ENCODE assay signal across 11 mouse cellular contexts in the genomic region with DNA sequence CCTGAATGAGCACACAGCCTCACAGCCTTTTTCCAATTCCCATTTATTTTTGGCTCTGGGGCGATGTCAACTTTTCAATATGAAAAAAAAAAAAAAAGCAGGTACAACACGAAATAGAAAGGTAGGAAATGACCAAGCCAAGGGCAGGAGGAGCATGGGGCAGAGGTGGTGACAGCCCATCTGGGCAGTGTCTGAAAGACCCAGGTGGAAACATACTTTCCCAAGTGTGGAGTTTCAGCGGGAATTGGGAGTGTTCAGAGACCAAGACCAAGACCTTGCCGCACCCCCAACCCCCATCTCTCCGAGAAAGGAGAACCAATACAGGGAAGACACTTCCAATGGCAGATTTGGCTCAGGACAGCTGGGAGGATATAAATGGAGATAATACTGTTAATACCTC. TPM values are rescaled to one million over a fixed set of nuclear protein-coding genes. Genes with fewer than 3 reads are reported as not detected.
A peak's percentile ranks its signal among the peaks of the same experiment; 100 is the strongest.
DNase-seq lines count a peak whose midpoint lies in the region; ATAC-seq and TF ChIP-seq lines count a peak whose summit lies in the region.
"Had no signal": no experiment of that assay in that cellular context is flagged by ENCODE, and none has a peak within 500 bp of the region (broad histone marks: within the 10 kb centered on the region; RNA-seq: fewer than 3 reads in every experiment).

No protein-coding gene starts in this region.

- intact Hi-C loops in heart, postnatal 14 days (cut with DNase I): loop anchor here (10.0 kb wide), 1 partner anchor 141 kb away; a partner anchor contains a TSS

- no peak overlapping the region for H3K4me2 ChIP-seq in stomach, embryonic 14.5 days (replicated peaks; ENCODE audit: low read depth, low read length)
- no peak overlapping the region for H3K4me2 ChIP-seq in stomach, postnatal 0 days (replicated peaks; ENCODE audit: low read depth)
- peak overlapping the region; percentile 95 for H3K4me2 ChIP-seq in liver, embryonic 13.5 days

- no peak overlapping the region for H3K27ac ChIP-seq in heart, embryonic 10.5 days
- peak overlapping the region; percentile 48; the same call in 1 of the 2 replicates for H3K27ac ChIP-seq in stomach, embryonic 14.5 days (ENCODE audit: low read length)
- no peak overlapping the region for H3K27ac ChIP-seq in stomach, postnatal 0 days (replicated peaks)
- peak overlapping the region; percentile 65 for H3K27ac ChIP-seq in liver, embryonic 13.5 days
- H3K27ac ChIP-seq: stomach, embryonic 15.5 days had no signal

- DNase-seq in heart, embryonic 10.5 days (ENCODE audit: low spot score): no peak
- DNase-seq in heart, postnatal 14 days: no peak
- DNase-seq in stomach, postnatal 0 days (ENCODE audit: low spot score): no peak
- no peak for DNase-seq in liver, embryonic 13.5 days
- DNase-seq in thymus, postnatal 14 days: no peak
- DNase-seq in right cerebral cortex, adult 2 months (ENCODE audit: low spot score in 2 of 2): no peak
- DNase-seq: kidney, postnatal 10 days had no signal

- H3K9ac ChIP-seq in stomach, embryonic 14.5 days (replicated peaks; ENCODE audit: low read depth, low read length): no peak overlapping the region
- no peak overlapping the region for H3K9ac ChIP-seq in stomach, postnatal 0 days (ENCODE audit: low read length)
- H3K9ac ChIP-seq in liver, embryonic 13.5 days: peak overlapping the region; percentile 98; the same call in 1 of the 2 replicates
- H3K9ac ChIP-seq: stomach, embryonic 15.5 days had no signal

- H3K36me3 ChIP-seq in heart, embryonic 10.5 days: peaks cover 64% of the 10 kb centered on the region
- H3K36me3 ChIP-seq in stomach, embryonic 14.5 days (ENCODE audit: control insufficient read depth, insufficient read depth, low read length): peaks cover 48% of the 10 kb centered on the region
- H3K36me3 ChIP-seq in stomach, postnatal 0 days (ENCODE audit: control insufficient read depth, insufficient read depth, low read length): peaks cover 18% of the 10 kb centered on the region
- peaks cover 62% of the 10 kb centered on the region for H3K36me3 ChIP-seq in liver, embryonic 13.5 days

- peaks cover 29% of the 10 kb centered on the region for H3K4me1 ChIP-seq in heart, embryonic 10.5 days
- peaks cover 22% of the 10 kb centered on the region for H3K4me1 ChIP-seq in stomach, embryonic 14.5 days (ENCODE audit: control insufficient read depth, insufficient read depth, low read length)
- 0 out of 2 replicates have a peak, but pooled peaks cover 5% of the 10 kb centered on the region for H3K4me1 ChIP-seq in stomach, postnatal 0 days (replicated peaks; ENCODE audit: control insufficient read depth, insufficient read depth)
- peaks cover 75% of the 10 kb centered on the region for H3K4me1 ChIP-seq in liver, embryonic 13.5 days (replicated peaks)

- no peak for TF ChIP-seq CTCF in stomach, postnatal 0 days (IDR thresholded peaks at IDR 0.05; ENCODE audit: low read depth)

- TF ChIP-seq EP300 in stomach, postnatal 0 days (optimal IDR thresholded peaks at IDR 0.05): no peak

- no peak for ATAC-seq in stomach, embryonic 14.5 days (ENCODE audit: insufficient number of reproducible peaks, insufficient read depth, low FRiP score, low read depth)
- ATAC-seq in stomach, postnatal 0 days (ENCODE audit: low FRiP score, low TSS enrichment): no peak
- ATAC-seq in liver, embryonic 13.5 days (ENCODE audit: low read depth): no peak
- ATAC-seq in megakaryocyte, adult 5-6 weeks (ENCODE audit: poor library complexity, severe bottlenecking): no peak
- ATAC-seq: Patski had no signal

- peak overlapping the region; percentile 18 for H3K4me3 ChIP-seq in heart, embryonic 10.5 days
- no peak overlapping the region for H3K4me3 ChIP-seq in stomach, embryonic 14.5 days (ENCODE audit: low read depth, low read length)
- H3K4me3 ChIP-seq in stomach, postnatal 0 days (ENCODE audit: low read depth, low read length): no peak overlapping the region
- 0 out of 2 replicates have a peak overlapping the region, but pooled peaks have one; percentile 8 for H3K4me3 ChIP-seq in liver, embryonic 13.5 days (replicated peaks)
- H3K4me3 ChIP-seq: stomach, embryonic 15.5 days had no signal

- no peaks in the 10 kb centered on the region for H3K9me3 ChIP-seq in heart, embryonic 10.5 days
- no peaks in the 10 kb centered on the region for H3K9me3 ChIP-seq in stomach, embryonic 14.5 days (ENCODE audit: control insufficient read depth, low read depth, low read length)
- no peaks in the 10 kb centered on the region for H3K9me3 ChIP-seq in stomach, postnatal 0 days (ENCODE audit: control insufficient read depth, low read length)
- no peaks in the 10 kb centered on the region for H3K9me3 ChIP-seq in liver, embryonic 13.5 days (replicated peaks)
- H3K9me3 ChIP-seq: stomach, embryonic 15.5 days had no signal

- 53% methylated on average over 5 of the region's 5 CpGs for WGBS in heart, embryonic 10.5 days
- 50% methylated on average over 5 of the region's 5 CpGs for WGBS in stomach, embryonic 14.5 days
- WGBS in stomach, postnatal 0 days: 48% methylated on average over 5 of the region's 5 CpGs
- 55% methylated on average over 5 of the region's 5 CpGs for WGBS in liver, embryonic 13.5 days (ENCODE audit: insufficient replicate concordance)

- H3K27me3 ChIP-seq in heart, embryonic 10.5 days (ENCODE audit: insufficient read depth, poor library complexity, severe bottlenecking): no peaks in the 10 kb centered on the region
- no peaks in the 10 kb centered on the region for H3K27me3 ChIP-seq in stomach, embryonic 14.5 days (ENCODE audit: control insufficient read depth, insufficient read depth, low read length)
- no peaks in the 10 kb centered on the region for H3K27me3 ChIP-seq in stomach, postnatal 0 days (ENCODE audit: control insufficient read depth, insufficient read depth, low read length)
- no peaks in the 10 kb centered on the region for H3K27me3 ChIP-seq in liver, embryonic 13.5 days
- H3K27me3 ChIP-seq: Patski; stomach, embryonic 15.5 days had no signal

RNA-seq across cellular contexts. Expression of a gene that starts 4.2 kb away (rescaled TPM):
- polyA plus RNA-seq in heart, embryonic 10.5 days (2016; fragmentation: Nextera tagmentation; extraction: Ambion mirVana): 911 and 1,091 TPM in 2 replicates
- total RNA-seq in heart, postnatal 14 days (2021): 100 to 1,000 TPM; 134 to 183 TPM
- 932 and 983 TPM in 2 replicates for polyA plus RNA-seq in stomach, embryonic 14.5 days (2014; fragmentation: Nextera tagmentation; extraction: Ambion mirVana)
- 251 and 296 TPM in 2 replicates for polyA plus RNA-seq in stomach, postnatal 0 days (2015; fragmentation: Nextera tagmentation; extraction: Ambion mirVana)
- 520 and 547 TPM in 2 replicates for polyA plus RNA-seq in liver, embryonic 13.5 days (2015; fragmentation: Nextera tagmentation; extraction: Ambion mirVana)
- total RNA-seq in megakaryocyte, adult 5-6 weeks (2015): 649 TPM in 2 replicates
- 751 and 811 TPM in 2 replicates for total RNA-seq in megakaryocyte, adult 5-6 weeks (2017)

RNA-seq across cellular contexts. Expression of a gene that starts 7.4 kb away (rescaled TPM):
- polyA plus RNA-seq in heart, embryonic 10.5 days (2016; fragmentation: Nextera tagmentation; extraction: Ambion mirVana): 25.3 and 29.1 TPM in 2 replicates
- 10 to 100 TPM; 12.9 to 13.5 TPM for total RNA-seq in heart, postnatal 14 days (2021)
- 18.7 and 19.2 TPM in 2 replicates for polyA plus RNA-seq in stomach, embryonic 14.5 days (2014; fragmentation: Nextera tagmentation; extraction: Ambion mirVana)
- polyA plus RNA-seq in stomach, postnatal 0 days (2015; fragmentation: Nextera tagmentation; extraction: Ambion mirVana): 2.1 and 2.2 TPM in 2 replicates
- polyA plus RNA-seq in liver, embryonic 13.5 days (2015; fragmentation: Nextera tagmentation; extraction: Ambion mirVana): 8.0 and 8.8 TPM in 2 replicates
- total RNA-seq in megakaryocyte, adult 5-6 weeks (2015): 37.6 and 62.8 TPM in 2 replicates
- total RNA-seq in megakaryocyte, adult 5-6 weeks (2017): 17.3 and 18.6 TPM in 2 replicates

RNA-seq across cellular contexts. Expression of a gene that starts 10.9 kb away (rescaled TPM):
- polyA plus RNA-seq in heart, embryonic 10.5 days (2016; fragmentation: Nextera tagmentation; extraction: Ambion mirVana): 66.2 and 71.7 TPM in 2 replicates
- total RNA-seq in heart, postnatal 14 days (2021): 100 to 1,000 TPM; 108 to 111 TPM
- polyA plus RNA-seq in stomach, embryonic 14.5 days (2014; fragmentation: Nextera tagmentation; extraction: Ambion mirVana): 42.8 and 44.2 TPM in 2 replicates
- polyA plus RNA-seq in stomach, postnatal 0 days (2015; fragmentation: Nextera tagmentation; extraction: Ambion mirVana): 41.0 and 43.5 TPM in 2 replicates
- polyA plus RNA-seq in liver, embryonic 13.5 days (2015; fragmentation: Nextera tagmentation; extraction: Ambion mirVana): 38.2 and 38.5 TPM in 2 replicates
- total RNA-seq in megakaryocyte, adult 5-6 weeks (2015): 73.5 and 95.0 TPM in 2 replicates
- total RNA-seq in megakaryocyte, adult 5-6 weeks (2017): 124 and 127 TPM in 2 replicates

RNA-seq across cellular contexts. Expression of a gene that starts 12.4 kb away (rescaled TPM):
- 13.2 and 16.8 TPM in 2 replicates for polyA plus RNA-seq in heart, embryonic 10.5 days (2016; fragmentation: Nextera tagmentation; extraction: Ambion mirVana)
- total RNA-seq in heart, postnatal 14 days (2021): 10 to 100 TPM; 23.9 to 27.8 TPM
- polyA plus RNA-seq in stomach, embryonic 14.5 days (2014; fragmentation: Nextera tagmentation; extraction: Ambion mirVana): 3.7 and 5.4 TPM in 2 replicates
- polyA plus RNA-seq in stomach, postnatal 0 days (2015; fragmentation: Nextera tagmentation; extraction: Ambion mirVana): 74.8 and 79.5 TPM in 2 replicates
- 21.6 and 23.2 TPM in 2 replicates for polyA plus RNA-seq in liver, embryonic 13.5 days (2015; fragmentation: Nextera tagmentation; extraction: Ambion mirVana)
- total RNA-seq in megakaryocyte, adult 5-6 weeks (2015): 21.1 and 22.8 TPM in 2 replicates
- 15.7 and 20.5 TPM in 2 replicates for total RNA-seq in megakaryocyte, adult 5-6 weeks (2017)

RNA-seq across cellular contexts. Expression of a gene that starts 27.2 kb away (rescaled TPM):
- 56.5 and 58.3 TPM in 2 replicates for polyA plus RNA-seq in heart, embryonic 10.5 days (2016; fragmentation: Nextera tagmentation; extraction: Ambion mirVana)
- total RNA-seq in heart, postnatal 14 days (2021): 1 to 10 TPM; 3.8 to 6.0 TPM
- 65.3 and 67.1 TPM in 2 replicates for polyA plus RNA-seq in stomach, embryonic 14.5 days (2014; fragmentation: Nextera tagmentation; extraction: Ambion mirVana)
- polyA plus RNA-seq in stomach, postnatal 0 days (2015; fragmentation: Nextera tagmentation; extraction: Ambion mirVana): 27.3 and 27.4 TPM in 2 replicates
- 23.0 and 25.4 TPM in 2 replicates for polyA plus RNA-seq in liver, embryonic 13.5 days (2015; fragmentation: Nextera tagmentation; extraction: Ambion mirVana)
- 88.5 and 114 TPM in 2 replicates for total RNA-seq in megakaryocyte, adult 5-6 weeks (2015)
- 80.1 and 82.8 TPM in 2 replicates for total RNA-seq in megakaryocyte, adult 5-6 weeks (2017)

Comparison
In these comparisons a context has a peak if more than half of its experiments do, and no peak if none do; other contexts are left out.
1. H3K27ac ChIP-seq: peak in stomach, embryonic 14.5 days (single experiment) and liver, embryonic 13.5 days (single experiment); none in heart, embryonic 10.5 days (single experiment) and stomach, postnatal 0 days (single experiment).
2. H3K4me3 ChIP-seq: peak in heart, embryonic 10.5 days (single experiment) and liver, embryonic 13.5 days (single experiment); none in stomach, embryonic 14.5 days (single experiment) and stomach, postnatal 0 days (single experiment).